Mouse (Mus musculus) layer of hippocampus, adult 18-20 months (tissue): Measurements from ENCODE around the gene Gm27027. TPM values are rescaled to one million over a fixed set of nuclear protein-coding genes. Genes with fewer than 3 reads are reported as not detected.

ENCODE experiments used
- DNase-seq, 2 experiments: peaks; one replicate each; pipeline ENCODE4 v3.0.0; 2022; ENCODE audit warnings: low spot score in 2 of 2
- total RNA-seq, 2 experiments: library from RNA; stranded (reverse); gene quantifications; 2 replicates each; pipeline ENCODE4 v1.2.3; 2021

Gm27027 gene
- total RNA-seq, 2 experiments from 2014 or later: not detected

- DNase-seq: no peak
Measured at GRCm38 (mm10) chr2:93938534-93938933, 57.6 kb downstream of the Gm27027 start.

- DNase-seq: no peak
Measured at GRCm38 (mm10) chr2:93928866-93929265, 67.3 kb downstream of the Gm27027 start.

GRCm38 (mm10) chr2:93927701-93928437, 68.3 kb downstream of the Gm27027 start:
- DNase-seq: no peak

GRCm38 (mm10) chr2:93926141-93926540, 70.0 kb downstream of the Gm27027 start:
- no peak for DNase-seq

- DNase-seq: no peak
Measured at GRCm38 (mm10) chr2:93919093-93919492, 77.1 kb downstream of the Gm27027 start.

- DNase-seq: no peak
Measured at GRCm38 (mm10) chr2:93913552-93913951, 82.6 kb downstream of the Gm27027 start.

GRCm38 (mm10) chr2:93911942-93912341, 84.2 kb downstream of the Gm27027 start:
- peak in 1 of 2 experiments; percentile 30 for DNase-seq

- DNase-seq: no peak
Measured at GRCm38 (mm10) chr2:93909716-93910115, 86.4 kb downstream of the Gm27027 start.

- DNase-seq: no peak
Measured at GRCm38 (mm10) chr2:93907519-93908294, 88.4 kb downstream of the Gm27027 start.

Other genes starting within 250 kb of the Gm27027 start
- gene Ext2, start 173.8 kb downstream of the Gm27027 start, total RNA-seq: 10 to 100 TPM; 46.4 to 46.8 TPM
- gene Accs, start 146.4 kb downstream of the Gm27027 start, total RNA-seq: 1 to 10 TPM; 3.0 to 3.7 TPM
- not detected for gene Accsl, start 127.2 kb downstream of the Gm27027 start, total RNA-seq
- gene Gm13889, start 39.2 kb downstream of the Gm27027 start, total RNA-seq: 10 to 100 TPM; 54.8 to 57.3 TPM
- gene Alkbh3, start 14.5 kb upstream of the Gm27027 start, total RNA-seq: 10 to 100 TPM; 21.0 to 22.4 TPM
- 10 to 100 TPM; 64.8 to 70.2 TPM for gene Hsd17b12, start 161.6 kb upstream of the Gm27027 start, total RNA-seq